Mouse (Mus musculus) CH12.LX (cell line): ENCODE measurements around the gene Serpine3. TPM values are rescaled to one million over a fixed set of nuclear protein-coding genes. Genes with fewer than 3 reads are reported as not detected.

ENCODE experiments used
- DNase-seq: peaks from one replicate; pipeline ENCODE4 v3.0.0-alpha.2; 2013; ENCODE audit errors: extremely low read depth
- H3K27ac ChIP-seq: 2 replicates; pipeline ENCODE4 v1.5.1; 2012; ENCODE audit warnings: low read depth, mild to moderate bottlenecking, control low read depth, moderate library complexity; ENCODE audit not compliant: insufficient read depth
- H3K27me3 ChIP-seq: replicated peaks from 2 replicates; pipeline ENCODE3; 2012; ENCODE audit warnings: inconsistent platforms
- H3K36me3 ChIP-seq, 2 experiments: replicated peaks in 1 of 2; 2 replicates each; pipeline versions ENCODE3 to v1.6.1; 2012; ENCODE audit warnings: inconsistent platforms in 1 of 2, low read length in 1 of 2, mild to moderate bottlenecking in 1 of 2, mixed read lengths in 1 of 2, moderate library complexity in 1 of 2; ENCODE audit not compliant: control insufficient read depth in 1 of 2, insufficient read depth in 1 of 2
- H3K4me1 ChIP-seq, 2 experiments: 2 replicates each; pipeline ENCODE4 v1.6.1; 2012; ENCODE audit warnings: inconsistent platforms in 1 of 2, moderate library complexity in 1 of 2; ENCODE audit not compliant: insufficient read depth in 2 of 2, control insufficient read depth in 1 of 2
- H3K4me2 ChIP-seq: 2 replicates; pipeline ENCODE4 v1.6.1; 2012; ENCODE audit warnings: low read depth, mild to moderate bottlenecking, control low read depth; ENCODE audit not compliant: poor library complexity, insufficient read depth, severe bottlenecking
- H3K4me3 ChIP-seq, 3 experiments: fragments of 150-350 bp in 1 of 3; sonication (generic) in 1 of 3; replicated peaks in 1 of 3; 2 replicates each; pipeline versions ENCODE3 to v1.5.1; 2011 to 2012; ENCODE audit warnings: low read depth in 2 of 3, low read length in 2 of 3, mild to moderate bottlenecking in 2 of 3, moderate library complexity in 2 of 3, control low read depth in 1 of 3, improper control_type of control experiment in 1 of 3, inconsistent platforms in 1 of 3, mixed read lengths in 1 of 3; ENCODE audit not compliant: poor library complexity in 1 of 3
- H3K79me2 ChIP-seq: replicated peaks from 2 replicates; pipeline ENCODE4 v1.6.1; 2012; ENCODE audit warnings: mild to moderate bottlenecking, moderate library complexity; ENCODE audit not compliant: control insufficient read depth, poor library complexity, insufficient read depth, severe bottlenecking; ENCODE audit errors: extremely low read depth
- H3K9ac ChIP-seq: 2 replicates; pipeline ENCODE4 v1.6.1; 2012; ENCODE audit warnings: low read depth, mild to moderate bottlenecking, control low read depth, moderate library complexity; ENCODE audit not compliant: insufficient read depth
- H3K9me3 ChIP-seq: replicated peaks from 2 replicates; pipeline ENCODE3; 2012; ENCODE audit warnings: low read length, inconsistent platforms, mixed read lengths
- CHD2 ChIP-seq: IDR thresholded peaks from 2 replicates; pipeline ENCODE4 v1.6.1; 2011; ENCODE audit warnings: low read length, improper control_type of control experiment
- CTCF ChIP-seq, 2 experiments: IDR thresholded peaks in 1 of 2; conservative IDR thresholded peaks in 1 of 2; 2 replicates each; pipeline ENCODE4 v1.5.1; 2011 to 2012; ENCODE audit warnings: low read depth in 2 of 2, low read length in 2 of 2, improper control_type of control experiment in 1 of 2, inconsistent platforms in 1 of 2, mild to moderate bottlenecking in 1 of 2, moderate library complexity in 1 of 2
- HCFC1 ChIP-seq: IDR thresholded peaks from 2 replicates; pipeline ENCODE4 v1.6.1; 2012; ENCODE audit warnings: low read depth, mild to moderate bottlenecking, inconsistent platforms, low read length, improper control_type of control experiment
- JUN ChIP-seq: IDR thresholded peaks from 2 replicates; pipeline ENCODE4 v1.6.1; 2011; ENCODE audit warnings: low read depth, mild to moderate bottlenecking, low read length, improper control_type of control experiment, moderate library complexity; ENCODE audit not compliant: insufficient read depth
- JUND ChIP-seq: conservative IDR thresholded peaks from 2 replicates; pipeline ENCODE4 v1.6.1; 2011; ENCODE audit warnings: low read depth, low read length, improper control_type of control experiment
- KAT2A ChIP-seq: IDR thresholded peaks from 2 replicates; pipeline ENCODE4 v1.6.1; 2012; ENCODE audit warnings: low read length, improper control_type of control experiment, inconsistent platforms; ENCODE audit not compliant: insufficient replicate concordance
- MAFK ChIP-seq: IDR thresholded peaks from 2 replicates; pipeline ENCODE4 v1.6.1; 2011; ENCODE audit warnings: low read length, improper control_type of control experiment; ENCODE audit not compliant: insufficient replicate concordance
- MAZ ChIP-seq: IDR thresholded peaks from 2 replicates; pipeline ENCODE4 v1.6.1; 2012; ENCODE audit warnings: low read depth, mild to moderate bottlenecking, inconsistent platforms, low read length, improper control_type of control experiment, moderate library complexity
- NRF1 ChIP-seq: IDR thresholded peaks from 2 replicates; pipeline ENCODE4 v1.6.1; 2014; ENCODE audit warnings: low read depth, mild to moderate bottlenecking, inconsistent platforms, low read length, improper control_type of control experiment, moderate library complexity
- RCOR1 ChIP-seq: conservative IDR thresholded peaks from 2 replicates; pipeline ENCODE4 v1.6.1; 2012; ENCODE audit warnings: low read depth, mild to moderate bottlenecking, inconsistent platforms, low read length, improper control_type of control experiment
- SIN3A ChIP-seq: IDR thresholded peaks from 2 replicates; pipeline ENCODE4 v1.6.1; 2012; ENCODE audit warnings: low read length, improper control_type of control experiment, inconsistent platforms
- TBP ChIP-seq: conservative IDR thresholded peaks from 2 replicates; pipeline ENCODE4 v1.6.1; 2011; ENCODE audit warnings: low read depth, low read length, improper control_type of control experiment
- TCF12 ChIP-seq: IDR thresholded peaks from 2 replicates; pipeline ENCODE4 v1.6.1; 2014; ENCODE audit warnings: low read depth, mild to moderate bottlenecking, inconsistent platforms, low read length, improper control_type of control experiment
- USF1 ChIP-seq: IDR thresholded peaks from 2 replicates; pipeline ENCODE4 v1.6.1; 2014; ENCODE audit warnings: low read depth, mild to moderate bottlenecking, inconsistent platforms, low read length, improper control_type of control experiment
- USF2 ChIP-seq: conservative IDR thresholded peaks from 2 replicates; pipeline ENCODE4 v1.6.1; 2011; ENCODE audit warnings: low read depth, low read length, improper control_type of control experiment
- ZC3H11A ChIP-seq: IDR thresholded peaks from 2 replicates; pipeline ENCODE4 v1.6.1; 2012; ENCODE audit warnings: low read depth, mild to moderate bottlenecking, inconsistent platforms, low read length, improper control_type of control experiment
- dilution Hi-C: fragments of 300-500 bp; cut with MboI; formaldehyde crosslinking; loops from 2 replicates; pipeline ENCODE4 v1.14.3; 2020; ENCODE audit warnings: low sequenced_read_pairs; ENCODE audit not compliant: extremely low pct_unique_long_range_greater_than_20kb, extremely low pct_ligation_motif_present
- in situ Hi-C: fragments of 300-500 bp; cut with MboI; formaldehyde crosslinking; loops from 3 replicates; pipeline ENCODE4 v1.14.3; 2019; ENCODE audit warnings: low sequenced_read_pairs, low pct_ligation_motif_present, low pct_unique_long_range_greater_than_20kb, mixed read lengths
- polyA plus RNA-seq: library from polyadenylated mRNA; unstranded; fragments of >175 nt; gene quantifications from 2 replicates; pipeline ENCODE4 v1.2.1, GENCODE M21; 2012; ENCODE audit warnings: low read depth; ENCODE audit not compliant: insufficient read length
- total RNA-seq, 2 experiments: library from RNA; depleted of rRNA; stranded (reverse); fragments of 300-350 nt in 1 of 2; fragments of >200 nt in 1 of 2; gene quantifications; 2 replicates each; pipeline ENCODE4 v1.2.3; 2012 to 2014

Gene Serpine3
- total and polyA plus RNA-seq, 3 experiments, result 0.08 TPM; not detected in 2

DNA sequence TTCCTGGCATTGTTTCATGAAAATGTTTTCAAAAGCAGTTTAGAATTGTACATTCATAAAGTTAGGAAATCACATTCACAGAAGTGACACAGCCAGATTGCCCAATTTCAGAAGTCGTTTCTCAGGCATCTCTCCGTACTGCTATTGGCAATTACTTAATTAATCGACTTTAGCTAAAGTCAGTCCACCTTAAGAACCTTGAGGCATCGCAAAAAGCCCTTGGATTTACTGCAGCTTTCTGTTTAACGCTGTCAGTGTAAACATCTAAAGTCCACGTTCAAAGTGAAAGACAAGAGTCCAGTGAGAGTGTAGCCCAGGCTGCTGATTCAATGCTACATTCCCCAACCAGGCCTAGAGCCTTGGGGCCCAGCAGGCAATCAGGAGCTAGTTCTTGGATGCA is 1.1 kb upstream of the Serpine3 start:
- Histone ChIP-seq H3K36me3 (no peaks in the 10 kb centered on the region), H3K27me3 (no peaks in the 10 kb centered on the region), H3K9me3 (no peaks in the 10 kb centered on the region), H3K4me2 (no peak overlapping the region), H3K79me2 (no peaks in the 10 kb centered on the region), H3K4me1 (peaks cover 4 to 26% of the 10 kb centered on the region in 2 experiments; a peak in 3 of 4 replicates), H3K27ac (no peak overlapping the region), H3K4me3 (no peak overlapping the region), H3K9ac (no peak overlapping the region)
- in situ Hi-C loops (no loop called here), dilution Hi-C loops (no loop called here)
- TF ChIP-seq ZC3H11A, result no peak
- no peak for DNase-seq

DNA sequence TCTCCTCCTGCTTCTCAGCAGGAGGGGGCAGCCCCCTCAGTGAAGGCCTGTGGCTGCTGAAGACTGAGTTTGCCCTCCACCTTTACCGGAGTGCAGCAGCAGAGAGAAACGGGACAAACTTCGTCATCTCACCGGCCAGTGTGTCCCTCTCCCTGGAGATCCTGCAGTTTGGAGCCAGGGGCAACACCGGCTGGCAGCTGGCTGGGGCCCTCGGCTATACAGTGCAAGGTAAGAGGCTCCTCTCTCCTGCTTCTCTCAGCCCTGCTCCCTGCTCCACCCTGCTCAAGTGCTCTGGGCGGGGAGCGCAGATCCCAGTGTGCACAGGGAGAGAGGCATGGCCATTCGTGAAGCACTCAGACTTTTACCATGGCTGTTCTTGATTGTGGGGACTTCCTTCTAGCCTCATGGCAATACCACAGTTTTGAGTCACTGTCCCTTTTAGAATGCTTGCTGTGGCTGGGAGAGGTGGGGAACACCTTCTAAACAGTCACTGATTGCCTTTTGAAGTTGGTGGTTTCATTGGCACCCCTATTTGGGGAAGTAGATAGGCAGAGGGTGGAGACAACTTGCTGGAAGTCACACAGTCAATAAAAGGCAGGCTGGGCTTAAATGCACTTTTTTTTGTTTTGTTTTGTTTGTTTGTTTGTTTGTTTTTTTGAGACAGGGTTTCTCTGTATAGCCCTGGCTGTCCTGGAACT is 1.7 kb downstream of the Serpine3 start:
- dilution Hi-C loops, result no loop called here
- TF ChIP-seq CHD2 (no peak), MAZ (no peak), KAT2A (no peak)
- TF ChIP-seq, all 38 proteins: peak for 0
- H3K4me3 ChIP-seq, result no peak overlapping the region

DNA sequence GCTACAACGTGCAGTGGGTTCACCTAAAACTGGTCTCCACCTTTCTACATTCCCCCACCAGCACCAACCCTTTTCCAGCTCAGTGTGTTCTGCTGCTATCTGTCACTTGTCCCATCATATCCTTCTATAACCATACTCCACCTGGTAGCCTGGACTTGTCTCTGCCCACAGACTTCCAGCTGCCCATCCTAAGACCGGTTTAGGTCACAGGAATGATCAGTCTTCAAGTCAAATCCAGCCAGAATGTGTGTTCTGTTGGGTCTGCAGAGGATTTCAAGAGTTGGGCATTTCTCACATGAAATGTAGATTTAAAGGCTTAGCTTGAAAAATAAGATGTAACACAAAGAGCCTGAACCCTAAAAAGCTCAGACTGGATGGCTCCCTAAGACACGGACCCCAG is 10.2 kb downstream of the Serpine3 start:
- DNase-seq, result no peak
- Histone ChIP-seq H3K4me1 (peaks cover 0 to 8% of the 10 kb centered on the region in 2 experiments; a peak in 2 of 4 replicates), H3K27me3 (no peaks in the 10 kb centered on the region), H3K36me3 (no peaks in the 10 kb centered on the region), H3K9me3 (no peaks in the 10 kb centered on the region), H3K4me3 (no peak overlapping the region), H3K79me2 (no peaks in the 10 kb centered on the region), H3K9ac (no peak overlapping the region)
- dilution Hi-C loops, result no loop called here
- TF ChIP-seq USF1 (no peak), NRF1 (no peak), USF2 (no peak), RCOR1 (no peak), TCF12 (no peak), JUN (no peak), TBP (no peak), MAFK (no peak), HCFC1 (no peak), CTCF (conservative IDR thresholded peaks at IDR 0.05 in 1 of 2, IDR thresholded peaks at IDR 0.05 in 1 of 2; ENCODE audit: low read depth in 2 of 2, low read length in 2 of 2) (no peak), SIN3A (no peak), JUND (no peak), CHD2 (no peak)
- TF ChIP-seq, all 38 proteins: peak for 0
- Histone ChIP-seq H3K27ac (no peak overlapping the region), H3K4me2 (no peak overlapping the region)
- in situ Hi-C loops, result no loop called here

More for the DNA sequence above, 1.7 kb downstream of the Serpine3 start:
- no peak overlapping the region for H3K9ac ChIP-seq
- H3K4me2 ChIP-seq, result no peak overlapping the region
- H3K36me3 ChIP-seq, result no peaks in the 10 kb centered on the region
- DNase-seq, result peak; percentile 14
- no peaks in the 10 kb centered on the region for H3K27me3 ChIP-seq
- H3K4me1 ChIP-seq, result peaks cover 4 to 18% of the 10 kb centered on the region in 2 experiments; a peak in 3 of 4 replicates
- in situ Hi-C loops, result no loop called here
- H3K9me3 ChIP-seq, result no peaks in the 10 kb centered on the region
- H3K79me2 ChIP-seq, result no peaks in the 10 kb centered on the region
- H3K27ac ChIP-seq, result no peak overlapping the region
